Mouse (Mus musculus) kidney, postnatal 0 days (tissue): ENCODE measurements around the gene AU021092. TPM values are rescaled to one million over a fixed set of nuclear protein-coding genes. Genes with fewer than 3 reads are reported as not detected.
A peak's percentile ranks its signal among the peaks of the same experiment; 100 is the strongest.

ENCODE experiments used
- ATAC-seq: fragments of 200-750 bp; cut with Nextera tagmentation; replicated peaks from 2 replicates; pipeline ENCODE4 v1.8.0; 2017; ENCODE audit warnings: low read depth, moderate number of reproducible peaks, moderate TSS enrichment, moderate library complexity; ENCODE audit not compliant: low FRiP score
- DNase-seq: peaks from one replicate; pipeline ENCODE4 v3.0.0-alpha.2; 2016; ENCODE audit warnings: low spot score
- H3K27ac ChIP-seq: fragments of 300-500 bp; sonication (generic); 2 replicates; pipeline ENCODE4 v1.5.1; 2014; ENCODE audit warnings: mild to moderate bottlenecking
- H3K27me3 ChIP-seq: fragments of 300-500 bp; sonication (generic); 2 replicates; pipeline ENCODE4 v1.6.1; 2014; ENCODE audit warnings: low read length, mixed read lengths; ENCODE audit not compliant: insufficient read depth
- H3K36me3 ChIP-seq: fragments of 300-500 bp; sonication (generic); 2 replicates; pipeline ENCODE4 v1.6.1; 2014; ENCODE audit warnings: low read length, mixed read lengths; ENCODE audit not compliant: insufficient read depth
- H3K4me1 ChIP-seq: fragments of 300-500 bp; sonication (generic); replicated peaks from 2 replicates; pipeline ENCODE4 v1.6.1; 2014; ENCODE audit warnings: antibody characterized with exemption, low read length, mixed read lengths; ENCODE audit not compliant: insufficient read depth
- H3K4me2 ChIP-seq: fragments of 300-500 bp; sonication (generic); 2 replicates; pipeline ENCODE4 v1.6.1; 2014; ENCODE audit warnings: mild to moderate bottlenecking, low read length, moderate library complexity, mixed read lengths
- H3K4me3 ChIP-seq: fragments of 300-500 bp; sonication (generic); replicated peaks from 2 replicates; pipeline ENCODE4 v1.5.1; 2014; ENCODE audit warnings: low read depth, low read length
- H3K9ac ChIP-seq: fragments of 300-500 bp; sonication (generic); 2 replicates; pipeline ENCODE4 v1.6.1; 2014; ENCODE audit warnings: low read depth, low read length
- H3K9me3 ChIP-seq: fragments of 300-500 bp; sonication (generic); replicated peaks from 2 replicates; pipeline ENCODE4 v1.6.1; 2016; ENCODE audit warnings: low read length, inconsistent platforms, mixed read lengths
- CTCF ChIP-seq: IDR thresholded peaks from 2 replicates; pipeline ENCODE4 v1.5.1; 2016; ENCODE audit warnings: antibody characterized with exemption, low read depth, mild to moderate bottlenecking, moderate library complexity
- WGBS: fragments of 180-500 bp; shearing (Covaris S2); extraction: QIAGEN DNeasy Blood & Tissue Kit; methylation state at CpG from one replicate; pipeline ENCODE4 v1.1.7; 2014; 5-methylcytosine and 5-hydroxymethylcytosine counted together
- polyA plus RNA-seq: library from polyadenylated mRNA; unstranded; fragments of >200 nt; fragmentation: Nextera tagmentation; extraction: Ambion mirVana; gene quantifications from 2 replicates; pipeline ENCODE4 v1.2.1, GENCODE M21; 2015

The AU021092 gene
- 15.3 and 17.7 TPM in 2 replicates for polyA plus RNA-seq

GRCm38 (mm10) chr16:5222140-5222539 lies at the start of gene AU021092:
Gene AU021092 (minus strand): TSS chr16:5222299.
- H3K4me3 ChIP-seq, result no peak within 1 kb of the TSS

GRCm38 (mm10) chr16:5271411-5272035 lies 49.4 kb upstream of the AU021092 start:
- H3K27me3 ChIP-seq, result no peaks in the 10 kb centered on the region
- H3K4me2 ChIP-seq, result no peak overlapping the region
- WGBS, result 82% methylated on average over 4 of the region's 4 CpGs
- ATAC-seq (no peak), DNase-seq (no peak)
- no peaks in the 10 kb centered on the region for H3K9me3 ChIP-seq
- no peaks in the 10 kb centered on the region for H3K4me1 ChIP-seq
- no peak overlapping the region for H3K9ac ChIP-seq
- no peak overlapping the region for H3K4me3 ChIP-seq
- H3K27ac ChIP-seq, result no peak overlapping the region
- TF ChIP-seq CTCF, result no peak
- no peaks in the 10 kb centered on the region for H3K36me3 ChIP-seq

More at GRCm38 (mm10) chr16:5222140-5222539, at the start of gene AU021092:
- WGBS, result 49% methylated on average over 6 of the region's 6 CpGs
- DNase-seq, result no peak
- Histone ChIP-seq H3K27me3 (no peaks in the 10 kb centered on the region), H3K4me2 (0 out of 2 replicates have a peak within 1 kb of the TSS, but pooled peaks have one; percentile 28), H3K9ac (no peak within 1 kb of the TSS), H3K27ac (no peak within 1 kb of the TSS), H3K36me3 (no peaks in the 10 kb centered on the region), H3K9me3 (no peaks in the 10 kb centered on the region), H3K4me1 (no peaks in the 10 kb centered on the region)
- no peak for ATAC-seq
- TF ChIP-seq CTCF, result no peak

GRCm38 (mm10) chr16:5263926-5264325 lies 41.8 kb upstream of the AU021092 start:
- Histone ChIP-seq H3K36me3 (no peaks in the 10 kb centered on the region), H3K27me3 (no peaks in the 10 kb centered on the region), H3K4me3 (no peak overlapping the region), H3K27ac (no peak overlapping the region), H3K4me2 (no peak overlapping the region), H3K9ac (no peak overlapping the region), H3K9me3 (no peaks in the 10 kb centered on the region), H3K4me1 (no peaks in the 10 kb centered on the region)
- DNase-seq (no peak), ATAC-seq (no peak)
- no peak for TF ChIP-seq CTCF
- 86% methylated on average over 7 of the region's 7 CpGs for WGBS

GRCm38 (mm10) chr16:5263156-5263555 lies 41.1 kb upstream of the AU021092 start:
- Histone ChIP-seq H3K9ac (no peak overlapping the region), H3K9me3 (no peaks in the 10 kb centered on the region), H3K4me3 (no peak overlapping the region), H3K27ac (no peak overlapping the region), H3K4me1 (no peaks in the 10 kb centered on the region), H3K4me2 (no peak overlapping the region), H3K27me3 (no peaks in the 10 kb centered on the region), H3K36me3 (no peaks in the 10 kb centered on the region)
- 54% methylated on average over 8 of the region's 8 CpGs for WGBS
- ATAC-seq, result no peak
- peak; percentile 5 for DNase-seq
- TF ChIP-seq CTCF, result no peak

- TF ChIP-seq CTCF, result peak; percentile 79
- H3K27me3 ChIP-seq, result no peaks in the 10 kb centered on the region
- H3K9me3 ChIP-seq, result no peaks in the 10 kb centered on the region
- peak within 1 kb of the TSS; percentile 80 for H3K9ac ChIP-seq
- peak within 1 kb of the TSS; percentile 65 for H3K4me2 ChIP-seq
- peak within 1 kb of the TSS; percentile 64 for H3K4me3 ChIP-seq
- H3K27ac ChIP-seq, result peak within 1 kb of the TSS; percentile 78
- peak; percentile 96 for ATAC-seq
- 1% methylated on average over 54 of the region's 57 CpGs for WGBS
- H3K4me1 ChIP-seq, result 0 out of 2 replicates have a peak, but pooled peaks cover 5% of the 10 kb centered on the region
- 0 out of 2 replicates have a peak, but pooled peaks cover under 1% of the 10 kb centered on the region for H3K36me3 ChIP-seq
- DNase-seq, result peak; percentile 100
Observed at GRCm38 (mm10) chr16:5255779-5256496, 33.8 kb upstream of the AU021092 start, which contains the start of gene Eef2kmt. Gene Eef2kmt (minus strand): TSS chr16:5255983.

GRCm38 (mm10) chr16:5255081-5255740 lies 33.1 kb upstream of the AU021092 start:
- Histone ChIP-seq H3K27me3 (no peaks in the 10 kb centered on the region), H3K4me1 (0 out of 2 replicates have a peak, but pooled peaks cover 5% of the 10 kb centered on the region), H3K36me3 (peaks cover 4% of the 10 kb centered on the region; the same call in 1 of the 2 replicates), H3K4me2 (peak overlapping the region; percentile 65), H3K9ac (peak overlapping the region; percentile 80), H3K27ac (peak overlapping the region; percentile 78), H3K9me3 (no peaks in the 10 kb centered on the region), H3K4me3 (peak overlapping the region; percentile 64)
- DNase-seq, result peak; percentile 37
- TF ChIP-seq CTCF, result no peak
- WGBS, result 2% methylated on average over 27 of the region's 27 CpGs
- ATAC-seq, result no peak
